Mouse (Mus musculus) urinary bladder, postnatal 4 days (tissue): ENCODE results near the gene Ttll12.

Experiments
- DNase-seq, 2 experiments: peaks; one replicate each; pipeline ENCODE4 v3.0.0; 2021 to 2022; ENCODE audit warnings: low spot score in 2 of 2

Ttll12 gene

GRCm38 (mm10) chr15:83594513-83595363 lies at the start of gene Ttll12:
Gene Ttll12 (minus strand): TSS chr15:83595157.
- DNase-seq: peak; percentile 90 to 94

GRCm38 (mm10) chr15:83642518-83642917 lies 47.6 kb upstream of the Ttll12 start:
- no peak for DNase-seq

- DNase-seq: no peak
Measured at GRCm38 (mm10) chr15:83640208-83640607, 45.3 kb upstream of the Ttll12 start.

- DNase-seq: no peak
Measured at GRCm38 (mm10) chr15:83639160-83639559, 44.2 kb upstream of the Ttll12 start.

- no peak for DNase-seq
Measured at GRCm38 (mm10) chr15:83638196-83638899, 43.4 kb upstream of the Ttll12 start.

GRCm38 (mm10) chr15:83636759-83637158 lies 41.8 kb upstream of the Ttll12 start:
- no peak for DNase-seq

- DNase-seq: no peak
Measured at GRCm38 (mm10) chr15:83635251-83635650, 40.3 kb upstream of the Ttll12 start.

- DNase-seq: no peak
Measured at GRCm38 (mm10) chr15:83634076-83634475, 39.1 kb upstream of the Ttll12 start.

GRCm38 (mm10) chr15:83631071-83631470 lies 36.1 kb upstream of the Ttll12 start:
- DNase-seq: no peak

- DNase-seq: no peak
Measured at GRCm38 (mm10) chr15:83629716-83630115, 34.8 kb upstream of the Ttll12 start.

GRCm38 (mm10) chr15:83626142-83626645 lies 31.2 kb upstream of the Ttll12 start:
- DNase-seq: no peak

- DNase-seq: no peak
Measured at GRCm38 (mm10) chr15:83615245-83615644, 20.3 kb upstream of the Ttll12 start.

GRCm38 (mm10) chr15:83607115-83607802 lies 12.3 kb upstream of the Ttll12 start:
- peak; percentile 50 to 71 for DNase-seq

GRCm38 (mm10) chr15:83606700-83607099 lies 11.7 kb upstream of the Ttll12 start:
- no peak for DNase-seq

GRCm38 (mm10) chr15:83606216-83606615 lies 11.3 kb upstream of the Ttll12 start:
- no peak for DNase-seq

- no peak for DNase-seq
Measured at GRCm38 (mm10) chr15:83603426-83603825, 8.5 kb upstream of the Ttll12 start.

- DNase-seq: no peak
Measured at GRCm38 (mm10) chr15:83603046-83603396, 8.1 kb upstream of the Ttll12 start.

GRCm38 (mm10) chr15:83602372-83603045 lies 7.6 kb upstream of the Ttll12 start:
- no peak for DNase-seq

GRCm38 (mm10) chr15:83601185-83601584 lies 6.2 kb upstream of the Ttll12 start:
- DNase-seq: no peak

GRCm38 (mm10) chr15:83596833-83597232 lies 1.9 kb upstream of the Ttll12 start:
- DNase-seq: no peak

- DNase-seq: no peak
Measured at GRCm38 (mm10) chr15:83595364-83595711, 381 bp upstream of the Ttll12 start.
